Mouse (Mus musculus) cerebellum, adult 11 months (tissue): ENCODE measurements around the gene Capns1.
"Not testable (repeated sequence)": the region's sequence is repeated elsewhere in the genome, so short reads cannot be mapped to it uniquely, and the experiment has no call there.

Source experiments
- DNase-seq: peaks from one replicate; pipeline ENCODE4 v3.0.0; 2022

The Capns1 gene

DNA sequence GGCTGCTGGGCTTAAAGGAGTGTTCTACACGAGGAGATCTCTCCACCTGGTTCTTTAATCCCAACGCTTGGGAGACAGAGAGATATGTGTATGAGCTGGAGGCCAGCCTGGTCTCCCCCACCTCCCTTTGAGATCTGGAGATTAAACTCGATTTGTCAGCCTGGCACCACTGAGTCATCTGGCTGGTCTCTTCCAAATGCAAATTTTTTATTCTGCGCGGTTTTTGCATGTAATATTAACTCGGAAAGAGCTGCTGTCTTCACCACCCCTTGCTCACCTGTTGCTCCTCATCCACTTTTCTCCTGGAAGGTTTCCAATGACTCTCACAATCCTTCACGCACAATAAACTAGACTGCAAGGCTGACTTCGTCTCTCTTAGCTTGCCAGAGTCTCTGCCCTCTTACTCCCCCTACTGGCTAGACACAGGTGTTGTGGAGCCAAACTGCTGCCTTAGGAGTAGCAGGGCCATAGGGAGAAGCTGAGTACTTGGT is at the start of gene Capns1:
TSS of gene Capns1 (minus strand) at position 331 of the 491 bp plus-strand sequence.
- peak; percentile 54 for DNase-seq

DNA sequence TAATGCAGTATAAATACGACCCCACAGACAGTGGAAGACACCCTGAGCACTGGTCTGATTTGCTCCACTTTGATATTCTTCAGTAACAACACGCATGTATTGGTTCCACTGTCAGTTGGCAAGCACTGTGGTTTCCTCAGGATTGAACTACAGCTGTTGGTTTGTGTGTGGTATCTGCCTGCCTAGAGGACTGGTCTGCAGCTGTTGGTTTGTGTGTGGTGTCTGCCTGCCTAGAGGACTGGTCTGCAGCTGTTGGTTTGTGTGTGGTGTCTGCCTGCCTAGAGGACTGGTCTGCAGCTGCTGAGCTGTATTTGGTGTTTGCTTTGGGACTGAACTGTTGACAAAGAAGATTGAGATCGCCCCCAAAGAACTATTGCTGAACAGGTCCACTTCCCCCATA is 38.8 kb upstream of the Capns1 start:
- DNase-seq = not testable (repeated sequence)

DNA sequence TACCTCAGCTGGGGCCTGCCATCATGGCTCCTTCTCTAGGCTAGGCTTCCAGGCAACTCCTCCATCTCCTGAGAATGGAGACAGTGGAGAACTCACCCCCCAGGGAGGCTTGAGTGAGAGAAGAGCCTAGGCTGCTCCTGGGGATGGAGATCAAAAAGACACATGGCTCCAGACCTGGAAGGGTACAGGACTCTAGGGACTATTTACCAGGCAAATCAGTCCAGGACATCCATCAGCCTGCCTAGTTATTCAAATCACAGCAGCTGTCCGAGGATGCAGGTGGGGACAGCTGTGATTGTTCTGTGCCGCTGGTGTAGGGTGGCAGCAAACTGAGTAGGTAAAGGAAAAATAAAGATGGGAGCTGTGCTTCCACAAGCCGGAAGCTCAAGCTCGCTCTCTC is 37.0 kb upstream of the Capns1 start, which contains the start of gene Ovol3:
TSS of gene Ovol3 (minus strand) at position 101 of the 400 bp plus-strand sequence.
- DNase-seq = no peak

DNA sequence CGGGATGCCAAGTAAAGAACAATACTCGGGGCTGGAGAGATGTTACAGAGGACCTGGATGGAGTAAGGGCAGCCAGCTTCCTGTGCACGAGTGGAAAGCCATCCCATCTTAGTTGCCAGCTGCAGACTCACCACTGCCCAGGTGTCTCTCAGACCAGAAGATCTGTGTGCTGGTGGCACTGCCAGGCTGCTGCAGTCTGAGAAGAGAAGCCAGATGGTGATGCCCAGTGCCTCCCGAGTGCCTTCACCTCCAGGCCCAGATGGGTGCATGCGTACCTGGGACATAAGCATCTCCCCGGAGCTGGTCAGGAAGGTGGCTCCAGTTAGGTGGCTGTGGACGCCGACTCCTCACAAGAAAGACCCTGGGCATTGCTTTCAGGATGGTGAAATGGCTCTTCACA is 36.5 kb upstream of the Capns1 start:
- no peak for DNase-seq

- no peak for DNase-seq
These were observed 35.8 kb upstream of the Capns1 start for GRCm38 (mm10) chr7:30234276-30234858.

DNA sequence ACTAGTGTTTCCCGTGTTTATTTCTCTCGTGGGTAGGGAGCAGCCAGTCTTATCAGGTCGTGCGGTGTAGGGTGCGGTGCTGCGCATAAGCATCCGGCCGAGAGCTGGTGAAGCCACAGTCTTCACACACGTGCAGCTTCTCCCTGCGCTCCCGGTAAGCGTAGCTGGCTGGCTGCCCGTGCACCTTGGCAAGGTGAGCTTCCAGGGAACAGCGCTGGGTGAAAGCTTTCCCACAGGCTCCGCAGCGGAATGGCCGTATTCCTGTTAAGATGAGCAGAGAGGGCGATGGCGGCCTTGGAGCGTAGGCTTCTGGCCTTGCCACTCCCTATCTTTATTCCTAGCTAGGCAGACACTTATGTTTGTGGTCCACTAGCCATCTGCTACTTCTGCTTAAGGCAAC is 34.8 kb upstream of the Capns1 start:
- DNase-seq = peak; percentile 54

DNA sequence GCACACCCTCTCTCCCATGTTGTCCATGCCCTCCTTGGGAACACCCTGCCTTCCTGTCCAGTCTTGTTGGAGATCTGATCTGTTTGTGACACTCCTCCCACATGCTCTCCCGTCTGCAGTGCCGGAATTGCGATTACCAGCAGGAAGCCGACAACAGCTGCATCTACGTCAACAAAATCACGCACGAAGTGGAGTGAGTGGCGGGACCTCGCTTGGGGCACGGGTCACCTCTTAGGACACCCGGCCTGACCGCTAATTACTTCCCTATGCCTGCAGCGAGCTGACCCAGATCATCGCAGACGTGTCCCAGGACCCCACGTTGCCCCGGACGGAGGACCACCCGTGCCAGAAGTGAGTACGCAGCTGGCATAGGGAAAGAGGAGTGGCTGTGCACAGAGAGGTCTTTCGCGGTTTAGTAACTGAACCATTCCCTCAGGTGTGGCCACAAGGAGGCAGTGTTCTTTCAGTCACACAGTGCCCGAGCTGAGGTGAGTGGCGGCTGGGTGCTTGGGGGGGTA is 34.1 kb upstream of the Capns1 start:
- peak; percentile 69 for DNase-seq

DNA sequence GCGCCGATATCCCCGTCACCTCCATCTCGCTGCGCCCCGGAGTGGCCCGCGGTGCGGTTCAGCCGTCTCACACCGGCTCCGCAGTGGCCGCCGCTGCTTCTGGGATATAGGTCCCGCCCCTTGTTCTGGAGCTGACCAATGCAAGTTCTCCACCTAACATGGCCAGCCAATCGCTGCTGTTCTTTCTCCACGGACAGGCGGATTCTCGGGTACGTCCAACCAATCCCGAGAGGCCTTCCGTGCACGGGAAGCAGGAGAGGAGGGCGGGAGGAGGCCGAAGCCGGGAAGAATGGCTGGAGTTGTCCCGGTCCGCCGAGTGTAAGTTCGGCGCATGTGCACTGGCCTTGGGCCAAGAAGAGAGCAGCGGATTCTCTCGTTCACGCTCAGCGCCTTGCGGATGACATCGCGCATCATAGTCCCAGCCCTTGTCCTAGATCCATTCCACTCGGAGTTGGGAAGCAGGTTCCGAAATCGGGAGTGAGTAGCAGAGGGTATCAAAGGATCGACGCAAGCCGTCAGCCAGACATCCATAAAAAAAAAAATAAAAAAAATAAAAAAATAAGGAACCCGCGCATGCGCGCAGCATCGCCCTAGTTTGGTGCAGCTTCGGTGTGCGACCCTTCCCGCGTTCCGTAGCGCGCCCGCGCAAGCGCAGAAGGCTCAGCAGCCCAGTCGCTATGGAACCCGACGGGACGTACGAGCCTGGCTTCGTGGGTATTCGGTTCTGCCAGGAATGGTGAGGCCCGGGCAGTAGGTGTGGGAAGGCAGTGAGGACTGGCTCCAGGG is 33.3 kb upstream of the Capns1 start, which contains the start of the genes Polr2i and Tbcb:
TSS of gene Polr2i (plus strand) at position 280 of the 786 bp plus-strand sequence.
TSS of gene Tbcb (minus strand) at position 604 of the 786 bp plus-strand sequence.
- DNase-seq = peak; percentile 99

- DNase-seq = no peak
These were observed 32.7 kb upstream of the Capns1 start for GRCm38 (mm10) chr7:30231328-30231668.

DNA sequence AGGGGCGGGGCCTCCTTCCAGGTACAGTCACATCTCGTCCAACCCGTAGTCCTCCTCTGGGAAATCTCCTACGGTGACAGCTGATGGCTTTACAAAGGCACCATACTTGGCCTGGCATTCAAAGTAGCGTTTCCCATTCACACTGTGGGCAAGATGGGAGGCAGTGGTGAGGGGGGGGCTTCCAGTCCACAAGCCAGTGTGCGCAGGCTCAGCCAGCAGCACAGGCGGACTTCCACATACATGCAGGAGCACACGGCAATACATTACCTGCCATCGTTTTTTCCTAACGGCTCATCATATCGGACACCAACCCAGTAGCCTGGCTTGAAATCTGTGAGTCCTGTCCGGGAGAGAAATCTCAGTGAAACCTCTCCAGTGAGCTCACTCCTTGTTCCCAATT is 25.6 kb upstream of the Capns1 start:
- no peak for DNase-seq

- no peak for DNase-seq
These were observed 23.6 kb upstream of the Capns1 start for GRCm38 (mm10) chr7:30222205-30222604.

DNA sequence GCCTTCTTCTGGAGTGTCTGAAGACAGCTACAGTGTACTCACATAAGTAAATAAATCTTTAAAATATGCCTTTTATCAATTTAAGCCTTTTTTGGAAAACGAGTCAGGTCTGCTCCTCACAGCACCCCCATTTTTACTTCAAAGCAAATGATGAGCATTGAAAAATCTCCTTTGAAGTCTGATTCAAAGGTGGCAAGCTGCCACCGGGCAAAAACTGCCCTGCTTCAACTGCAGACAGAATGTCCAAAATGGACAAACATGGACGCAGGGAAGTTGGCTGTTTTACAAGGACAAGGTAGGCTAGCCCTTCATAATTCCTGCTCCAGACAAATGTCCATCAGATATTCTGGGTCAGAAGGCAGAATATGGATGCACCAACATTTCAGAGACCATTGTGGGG is 22.8 kb upstream of the Capns1 start:
- no peak for DNase-seq

GRCm38 (mm10) chr7:30220008-30220356 is 21.4 kb upstream of the Capns1 start:
- DNase-seq = no peak

GRCm38 (mm10) chr7:30219293-30220007 is 20.8 kb upstream of the Capns1 start:
- DNase-seq = no peak

DNA sequence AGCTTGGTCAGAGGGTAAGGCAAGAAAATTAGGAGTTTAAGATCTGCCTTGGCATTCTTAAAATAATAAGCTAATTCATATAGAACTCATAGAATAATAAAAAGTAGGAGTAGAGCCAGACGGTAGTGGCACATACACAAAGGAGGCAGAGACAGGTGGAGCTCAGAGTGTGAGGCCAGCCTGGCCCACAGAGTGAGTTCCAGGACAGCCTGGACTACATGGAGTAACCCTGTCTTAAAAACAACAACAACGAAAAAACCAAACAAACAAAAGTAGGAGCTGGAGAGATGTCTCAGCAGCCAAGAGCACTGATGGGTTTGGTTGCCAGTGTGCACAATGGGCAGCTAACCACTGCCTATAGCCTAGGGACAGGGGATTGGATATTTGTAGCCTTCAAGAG is 18.7 kb upstream of the Capns1 start:
- DNase-seq = no peak

- DNase-seq = peak; percentile 78
These were observed 18.1 kb upstream of the Capns1 start for GRCm38 (mm10) chr7:30216723-30217151.

- no peak for DNase-seq
These were observed 17.3 kb upstream of the Capns1 start for GRCm38 (mm10) chr7:30215875-30216274.

DNA sequence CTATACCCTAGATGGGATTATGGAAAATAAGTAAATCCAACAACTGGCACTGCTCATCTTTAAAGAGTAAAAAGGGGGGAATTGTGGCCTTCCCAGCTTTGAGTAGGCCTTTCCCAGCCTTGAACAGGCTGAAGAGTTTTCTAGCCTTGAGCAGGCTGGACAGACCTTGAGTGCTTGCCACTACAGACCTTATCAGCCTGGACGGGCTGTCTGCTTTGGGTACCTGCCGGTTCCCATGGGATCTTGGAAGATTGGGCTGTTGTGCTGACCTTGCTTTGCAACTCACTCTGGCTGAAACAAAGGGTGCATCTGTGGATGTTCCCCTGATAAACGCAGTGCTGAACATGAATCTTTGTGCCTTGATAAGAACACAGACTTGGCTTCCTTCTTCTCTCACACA is 15.3 kb upstream of the Capns1 start:
- DNase-seq = no peak

GRCm38 (mm10) chr7:30211025-30211424 is 12.4 kb upstream of the Capns1 start:
- no peak for DNase-seq

GRCm38 (mm10) chr7:30206364-30206763 is 7.8 kb upstream of the Capns1 start:
- DNase-seq = not testable (repeated sequence)

DNA sequence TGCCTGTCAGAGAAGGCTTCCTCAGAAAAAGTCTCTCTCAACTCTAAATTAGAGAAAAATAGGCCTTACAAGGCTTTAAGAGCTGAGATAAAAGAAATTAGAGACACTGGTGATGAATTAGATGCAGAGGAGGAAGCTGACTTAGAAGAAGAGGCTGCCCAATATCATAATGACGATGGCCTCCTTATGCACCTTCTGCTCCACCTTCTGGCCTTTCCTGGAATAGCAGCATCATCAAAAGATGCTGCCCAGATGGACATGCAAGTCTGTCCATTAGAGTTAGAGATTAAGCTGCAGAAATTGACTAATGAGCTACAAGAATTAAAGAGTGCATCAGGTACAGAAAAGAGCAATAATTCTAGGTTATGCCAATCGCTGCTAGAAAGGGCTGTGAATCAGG is 6.8 kb upstream of the Capns1 start:
- DNase-seq = peak; percentile 76

GRCm38 (mm10) chr7:30204380-30204779 is 5.8 kb upstream of the Capns1 start:
- DNase-seq = no peak
